9 mouse cellular contexts compared by ENCODE assay signal in genomic region chr1:53978514-53978831, GRCm38 (mm10).
A peak's percentile ranks its signal among the peaks of the same experiment; 100 is the strongest.
DNase-seq lines count a peak whose midpoint lies in the region; ATAC-seq and TF ChIP-seq lines count a peak whose summit lies in the region.
"Had no signal": no experiment of that assay in that cellular context is flagged by ENCODE, and none has a peak within 500 bp of the region (broad histone marks: within the 10 kb centered on the region; RNA-seq: fewer than 3 reads in every experiment).

No protein-coding gene starts in this region.

- no peaks in the 10 kb centered on the region for H3K4me1 ChIP-seq in intestine, embryonic 14.5 days (replicated peaks; ENCODE audit: control insufficient read depth, insufficient read depth, low read length)
- no peaks in the 10 kb centered on the region for H3K4me1 ChIP-seq in intestine, postnatal 0 days (replicated peaks; ENCODE audit: control insufficient read depth, insufficient read depth, low read length)
- H3K4me1 ChIP-seq in heart, embryonic 13.5 days: peaks cover 22% of the 10 kb centered on the region

- intact Hi-C loops in left cerebral cortex, postnatal 25 days (cut with DNase I): no loop called here

- 55% methylated on average over 2 of the region's 2 CpGs for WGBS in intestine, embryonic 14.5 days
- 78% methylated on average over 2 of the region's 2 CpGs for WGBS in intestine, postnatal 0 days
- WGBS in heart, embryonic 13.5 days: 65% methylated on average over 2 of the region's 2 CpGs

- H3K27ac ChIP-seq in intestine, embryonic 14.5 days (ENCODE audit: low read depth): peak overlapping the region; percentile 59; the same call in 1 of the 2 replicates
- H3K27ac ChIP-seq in intestine, postnatal 0 days (ENCODE audit: low read depth, low read length): no peak overlapping the region
- peak overlapping the region; percentile 89 for H3K27ac ChIP-seq in heart, embryonic 13.5 days (replicated peaks)

- H3K27me3 ChIP-seq in intestine, embryonic 14.5 days (replicated peaks; ENCODE audit: control insufficient read depth, insufficient read depth, low read length): no peaks in the 10 kb centered on the region
- H3K27me3 ChIP-seq in intestine, postnatal 0 days (replicated peaks; ENCODE audit: control insufficient read depth, insufficient read depth, low read length): no peaks in the 10 kb centered on the region
- H3K27me3 ChIP-seq in heart, embryonic 13.5 days (replicated peaks): no peaks in the 10 kb centered on the region
- H3K27me3 ChIP-seq: CH12.LX had no signal

- H3K9me3 ChIP-seq in intestine, embryonic 14.5 days (ENCODE audit: control insufficient read depth, low read length): no peaks in the 10 kb centered on the region
- no peaks in the 10 kb centered on the region for H3K9me3 ChIP-seq in intestine, postnatal 0 days (ENCODE audit: control insufficient read depth)
- H3K9me3 ChIP-seq in heart, embryonic 13.5 days: no peaks in the 10 kb centered on the region

- no peak for TF ChIP-seq CTCF in intestine, postnatal 0 days (IDR thresholded peaks at IDR 0.05; ENCODE audit: low read depth)

- no peak overlapping the region for H3K4me3 ChIP-seq in intestine, embryonic 14.5 days (ENCODE audit: low read depth, low read length)
- no peak overlapping the region for H3K4me3 ChIP-seq in intestine, postnatal 0 days (ENCODE audit: low read depth, low read length)
- H3K4me3 ChIP-seq in heart, embryonic 13.5 days: peak overlapping the region; percentile 35

- no peaks in the 10 kb centered on the region for H3K36me3 ChIP-seq in intestine, embryonic 14.5 days (ENCODE audit: control insufficient read depth, insufficient read depth, low read length)
- H3K36me3 ChIP-seq in intestine, postnatal 0 days (ENCODE audit: control insufficient read depth, insufficient read depth): no peaks in the 10 kb centered on the region
- no peaks in the 10 kb centered on the region for H3K36me3 ChIP-seq in heart, embryonic 13.5 days

- no peak for DNase-seq in intestine, embryonic 14.5 days (ENCODE audit: low spot score)
- peak; percentile 77 for DNase-seq in kidney, postnatal 14 days
- DNase-seq in skeletal muscle tissue, adult 2 months (ENCODE audit: low read depth, low spot score): peak; percentile 73
- DNase-seq in cerebellum, adult 18-20 months: no peak
- DNase-seq in left cerebral cortex, postnatal 25 days (ENCODE audit: low spot score in 2 of 2): no peak

- H3K4me2 ChIP-seq in intestine, embryonic 14.5 days (ENCODE audit: low read length): 0 out of 2 replicates have a peak overlapping the region, but pooled peaks have one; percentile 13
- H3K4me2 ChIP-seq in intestine, postnatal 0 days (replicated peaks; ENCODE audit: low read depth): no peak overlapping the region
- H3K4me2 ChIP-seq in heart, embryonic 13.5 days: peak overlapping the region; percentile 55

- no peak for ATAC-seq in intestine, embryonic 14.5 days (replicated peaks; ENCODE audit: low FRiP score, low TSS enrichment, low read depth)
- no peak for ATAC-seq in intestine, postnatal 0 days
- peak; percentile 54; the same call in 1 of the 2 replicates for ATAC-seq in heart, embryonic 13.5 days (ENCODE audit: extremely low read depth, insufficient number of reproducible peaks, low FRiP score, low TSS enrichment)
- ATAC-seq in activated CD4-positive, CD25-positive, alpha-beta regulatory T cell, adult 4 months: no peak

- H3K9ac ChIP-seq in intestine, embryonic 14.5 days (ENCODE audit: low read length): no peak overlapping the region
- H3K9ac ChIP-seq in intestine, postnatal 0 days (ENCODE audit: low read depth, low read length): no peak overlapping the region
- H3K9ac ChIP-seq in heart, embryonic 13.5 days: no peak overlapping the region

Comparison
In these comparisons a context has a peak if more than half of its experiments do, and no peak if none do; other contexts are left out.
1. DNase-seq: peak in kidney, postnatal 14 days (single experiment) and skeletal muscle tissue, adult 2 months (single experiment); none in intestine, embryonic 14.5 days (single experiment), cerebellum, adult 18-20 months (0 of 2) and left cerebral cortex, postnatal 25 days (0 of 2).